Mouse (Mus musculus): ENCODE results near the gene Csk. TPM values are rescaled to one million over a fixed set of nuclear protein-coding genes. Genes with fewer than 3 reads are reported as not detected.
A peak's percentile ranks its signal among the peaks of the same experiment; 100 is the strongest.

Csk gene
- polyA plus RNA-seq, 1 experiment from 2014 or later: 32.3 TPM

GRCm38 (mm10) chr9:57661552-57661951 is 8.1 kb upstream of the Csk start:
- no peak for ATAC-seq (ENCODE audit: low FRiP score)
- peak; percentile 33 for DNase-seq (ENCODE audit: low spot score, missing footprints)
- H3K9me3 ChIP-seq (ENCODE audit: control insufficient read depth, low read length): no peaks in the 10 kb centered on the region
- no peak overlapping the region for H3K27ac ChIP-seq (ENCODE audit: low read depth, low read length)
- H3K36me3 ChIP-seq (ENCODE audit: control insufficient read depth, insufficient read depth, low read length): no peaks in the 10 kb centered on the region
- H3K27me3 ChIP-seq (ENCODE audit: control insufficient read depth, insufficient read depth, low read length): no peaks in the 10 kb centered on the region
- WGBS: 86% methylated on average over 3 of the region's 3 CpGs
- no peak overlapping the region for H3K4me3 ChIP-seq (ENCODE audit: low read depth, low read length)
- H3K9ac ChIP-seq (ENCODE audit: low read length): no peak overlapping the region
- no peaks in the 10 kb centered on the region for H3K4me1 ChIP-seq (ENCODE audit: control insufficient read depth, insufficient read depth, low read length)
- H3K4me2 ChIP-seq: no peak overlapping the region

- Histone ChIP-seq H3K4me2 (no peak overlapping the region), H3K9ac (ENCODE audit: low read length) (no peak overlapping the region), H3K9me3 (ENCODE audit: control insufficient read depth, low read length) (no peaks in the 10 kb centered on the region), H3K36me3 (ENCODE audit: control insufficient read depth, insufficient read depth, low read length) (no peaks in the 10 kb centered on the region), H3K27ac (ENCODE audit: low read depth, low read length) (no peak overlapping the region), H3K4me1 (ENCODE audit: control insufficient read depth, insufficient read depth, low read length) (no peaks in the 10 kb centered on the region), H3K27me3 (ENCODE audit: control insufficient read depth, insufficient read depth, low read length) (no peaks in the 10 kb centered on the region), H3K4me3 (ENCODE audit: low read depth, low read length) (no peak overlapping the region)
- DNase-seq (ENCODE audit: low spot score, missing footprints): peak; percentile 14
- whole genome bisulfite sequencing: 85% methylated on average over 6 of the region's 6 CpGs
- ATAC-seq (ENCODE audit: low FRiP score): no peak
These were observed 7.1 kb upstream of the Csk start for GRCm38 (mm10) chr9:57660501-57660900.

GRCm38 (mm10) chr9:57659774-57660173 is 6.3 kb upstream of the Csk start:
- ATAC-seq (ENCODE audit: low FRiP score): peak; percentile 71; the same call in 1 of the 2 replicates
- no peaks in the 10 kb centered on the region for H3K9me3 ChIP-seq (ENCODE audit: control insufficient read depth, low read length)
- no peaks in the 10 kb centered on the region for H3K4me1 ChIP-seq (ENCODE audit: control insufficient read depth, insufficient read depth, low read length)
- DNase-seq (ENCODE audit: low spot score, missing footprints): peak; percentile 92
- no peaks in the 10 kb centered on the region for H3K36me3 ChIP-seq (ENCODE audit: control insufficient read depth, insufficient read depth, low read length)
- H3K9ac ChIP-seq (ENCODE audit: low read length): no peak overlapping the region
- no peak overlapping the region for H3K4me3 ChIP-seq (ENCODE audit: low read depth, low read length)
- H3K27ac ChIP-seq (ENCODE audit: low read depth, low read length): no peak overlapping the region
- H3K4me2 ChIP-seq: no peak overlapping the region
- H3K27me3 ChIP-seq (ENCODE audit: control insufficient read depth, insufficient read depth, low read length): no peaks in the 10 kb centered on the region
- 21% methylated on average over 4 of the region's 4 CpGs for WGBS

- H3K4me3 ChIP-seq (ENCODE audit: low read depth, low read length): no peak overlapping the region
- H3K27me3 ChIP-seq (ENCODE audit: control insufficient read depth, insufficient read depth, low read length): no peaks in the 10 kb centered on the region
- H3K9ac ChIP-seq (ENCODE audit: low read length): no peak overlapping the region; the same call in 1 of the 2 replicates
- 83% methylated on average over 4 of the region's 4 CpGs for WGBS
- H3K4me1 ChIP-seq (ENCODE audit: control insufficient read depth, insufficient read depth, low read length): no peaks in the 10 kb centered on the region
- DNase-seq (ENCODE audit: low spot score, missing footprints) (no peak), ATAC-seq (ENCODE audit: low FRiP score) (no peak)
- H3K4me2 ChIP-seq: no peak overlapping the region
- no peaks in the 10 kb centered on the region for H3K36me3 ChIP-seq (ENCODE audit: control insufficient read depth, insufficient read depth, low read length)
- no peak overlapping the region for H3K27ac ChIP-seq (ENCODE audit: low read depth, low read length)
- no peaks in the 10 kb centered on the region for H3K9me3 ChIP-seq (ENCODE audit: control insufficient read depth, low read length)
These were observed 5.5 kb upstream of the Csk start for GRCm38 (mm10) chr9:57658970-57659369.

- ATAC-seq (ENCODE audit: low FRiP score) (no peak), DNase-seq (ENCODE audit: low spot score, missing footprints) (peak; percentile 80)
- Histone ChIP-seq H3K36me3 (ENCODE audit: control insufficient read depth, insufficient read depth, low read length) (no peaks in the 10 kb centered on the region), H3K9me3 (ENCODE audit: control insufficient read depth, low read length) (no peaks in the 10 kb centered on the region), H3K4me1 (ENCODE audit: control insufficient read depth, insufficient read depth, low read length) (peaks cover 7% of the 10 kb centered on the region), H3K4me3 (ENCODE audit: low read depth, low read length) (no peak overlapping the region), H3K4me2 (no peak overlapping the region), H3K27ac (ENCODE audit: low read depth, low read length) (no peak overlapping the region), H3K27me3 (ENCODE audit: control insufficient read depth, insufficient read depth, low read length) (no peaks in the 10 kb centered on the region), H3K9ac (ENCODE audit: low read length) (no peak overlapping the region)
- 60% methylated on average over 4 of the region's 4 CpGs for WGBS
These were observed 4.4 kb upstream of the Csk start for GRCm38 (mm10) chr9:57657843-57658242.

GRCm38 (mm10) chr9:57656631-57657350 is 3.4 kb upstream of the Csk start:
- no peak overlapping the region for H3K4me2 ChIP-seq
- 85% methylated on average over 19 of the region's 19 CpGs for WGBS
- no peaks in the 10 kb centered on the region for H3K27me3 ChIP-seq (ENCODE audit: control insufficient read depth, insufficient read depth, low read length)
- ATAC-seq (ENCODE audit: low FRiP score) (no peak), DNase-seq (ENCODE audit: low spot score, missing footprints) (peak; percentile 59)
- H3K4me1 ChIP-seq (ENCODE audit: control insufficient read depth, insufficient read depth, low read length): peaks cover 12% of the 10 kb centered on the region
- no peak overlapping the region for H3K4me3 ChIP-seq (ENCODE audit: low read depth, low read length)
- H3K9ac ChIP-seq (ENCODE audit: low read length): no peak overlapping the region
- no peak overlapping the region for H3K27ac ChIP-seq (ENCODE audit: low read depth, low read length)
- H3K9me3 ChIP-seq (ENCODE audit: control insufficient read depth, low read length): no peaks in the 10 kb centered on the region
- H3K36me3 ChIP-seq (ENCODE audit: control insufficient read depth, insufficient read depth, low read length): no peaks in the 10 kb centered on the region

GRCm38 (mm10) chr9:57655749-57656148 is 2.3 kb upstream of the Csk start:
- DNase-seq (ENCODE audit: low spot score, missing footprints) (peak; percentile 99), ATAC-seq (ENCODE audit: low FRiP score) (peak; percentile 79)
- H3K4me1 ChIP-seq (ENCODE audit: control insufficient read depth, insufficient read depth, low read length): peaks cover 17% of the 10 kb centered on the region
- H3K4me3 ChIP-seq (ENCODE audit: low read depth, low read length): no peak overlapping the region
- H3K4me2 ChIP-seq: peak overlapping the region; percentile 10; the same call in 1 of the 2 replicates
- H3K27me3 ChIP-seq (ENCODE audit: control insufficient read depth, insufficient read depth, low read length): no peaks in the 10 kb centered on the region
- no peaks in the 10 kb centered on the region for H3K9me3 ChIP-seq (ENCODE audit: control insufficient read depth, low read length)
- peak overlapping the region; percentile 22; the same call in 1 of the 2 replicates for H3K9ac ChIP-seq (ENCODE audit: low read length)
- WGBS: 4% methylated on average over 11 of the region's 11 CpGs
- no peak overlapping the region for H3K27ac ChIP-seq (ENCODE audit: low read depth, low read length)
- no peaks in the 10 kb centered on the region for H3K36me3 ChIP-seq (ENCODE audit: control insufficient read depth, insufficient read depth, low read length)

- Histone ChIP-seq H3K4me1 (ENCODE audit: control insufficient read depth, insufficient read depth, low read length) (peaks cover 21% of the 10 kb centered on the region), H3K4me3 (ENCODE audit: low read depth, low read length) (no peak overlapping the region), H3K9me3 (ENCODE audit: control insufficient read depth, low read length) (no peaks in the 10 kb centered on the region), H3K27ac (ENCODE audit: low read depth, low read length) (no peak overlapping the region), H3K27me3 (ENCODE audit: control insufficient read depth, insufficient read depth, low read length) (no peaks in the 10 kb centered on the region), H3K4me2 (no peak overlapping the region), H3K36me3 (ENCODE audit: control insufficient read depth, insufficient read depth, low read length) (no peaks in the 10 kb centered on the region), H3K9ac (ENCODE audit: low read length) (no peak overlapping the region)
- peak; percentile 83 for DNase-seq (ENCODE audit: low spot score, missing footprints)
- no peak for ATAC-seq (ENCODE audit: low FRiP score)
- 81% methylated on average over 1 of the region's 1 CpGs for WGBS
These were observed 1.5 kb upstream of the Csk start for GRCm38 (mm10) chr9:57654966-57655365.

- no peak overlapping the region for H3K4me2 ChIP-seq
- H3K9ac ChIP-seq (ENCODE audit: low read length): no peak overlapping the region
- WGBS: 13% methylated on average over 3 of the region's 3 CpGs
- no peaks in the 10 kb centered on the region for H3K27me3 ChIP-seq (ENCODE audit: control insufficient read depth, insufficient read depth, low read length)
- no peaks in the 10 kb centered on the region for H3K36me3 ChIP-seq (ENCODE audit: control insufficient read depth, insufficient read depth, low read length)
- H3K4me1 ChIP-seq (ENCODE audit: control insufficient read depth, insufficient read depth, low read length): peaks cover 21% of the 10 kb centered on the region
- no peak overlapping the region for H3K4me3 ChIP-seq (ENCODE audit: low read depth, low read length)
- ATAC-seq (ENCODE audit: low FRiP score) (peak; percentile 69), DNase-seq (ENCODE audit: low spot score, missing footprints) (peak; percentile 92)
- no peak overlapping the region; the same call in 1 of the 2 replicates for H3K27ac ChIP-seq (ENCODE audit: low read depth, low read length)
- H3K9me3 ChIP-seq (ENCODE audit: control insufficient read depth, low read length): no peaks in the 10 kb centered on the region
These were observed 576 bp downstream of the Csk start for GRCm38 (mm10) chr9:57652855-57653254.
